Mouse (Mus musculus) lung, postnatal 25 days (tissue): ENCODE results near the gene Tcl1.
"Not testable (repeated sequence)": the region's sequence is repeated elsewhere in the genome, so short reads cannot be mapped to it uniquely, and the experiment has no call there.

Source experiments
- DNase-seq: peaks from one replicate; pipeline ENCODE4 v3.0.0; 2022; ENCODE audit warnings: low spot score

Tcl1 gene

DNA sequence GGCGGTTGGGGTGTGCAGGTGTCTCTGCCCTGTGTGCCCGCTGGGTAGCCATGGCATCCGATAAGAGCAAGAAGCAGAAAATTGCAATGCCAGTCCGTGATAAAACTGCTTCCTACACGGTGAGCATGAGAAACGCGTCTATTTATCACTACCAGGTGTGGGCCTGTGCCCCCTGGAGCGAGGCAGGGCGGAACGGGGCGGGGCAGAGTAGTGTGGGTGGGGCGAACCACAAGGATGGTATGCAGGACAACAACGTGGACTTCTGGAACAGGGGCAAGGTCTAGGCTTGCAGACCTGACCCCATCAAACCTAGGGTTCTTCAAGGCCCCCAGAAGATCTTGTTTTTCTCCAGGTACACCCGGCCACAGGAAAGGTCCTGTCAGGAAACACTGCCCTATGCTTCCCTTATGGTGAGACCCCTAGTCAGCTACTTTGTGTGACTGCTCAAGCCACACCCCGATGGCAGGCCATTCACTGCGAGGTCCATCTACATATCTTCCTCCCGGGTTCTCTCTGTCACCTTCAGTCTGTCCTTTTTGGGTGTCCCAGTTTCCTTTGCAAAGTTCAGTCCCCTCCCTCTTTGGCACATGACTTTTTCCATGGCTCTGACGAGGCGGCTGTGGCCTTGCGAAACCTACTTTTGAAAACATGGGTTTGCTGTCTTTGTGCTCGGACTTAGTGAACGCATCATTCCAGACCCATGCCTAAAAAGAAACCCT lies at the start of gene Tcl1:
Gene Tcl1, minus strand, starts transcription at position 193 of the 719 bp plus-strand sequence.
- DNase-seq = no peak

DNA sequence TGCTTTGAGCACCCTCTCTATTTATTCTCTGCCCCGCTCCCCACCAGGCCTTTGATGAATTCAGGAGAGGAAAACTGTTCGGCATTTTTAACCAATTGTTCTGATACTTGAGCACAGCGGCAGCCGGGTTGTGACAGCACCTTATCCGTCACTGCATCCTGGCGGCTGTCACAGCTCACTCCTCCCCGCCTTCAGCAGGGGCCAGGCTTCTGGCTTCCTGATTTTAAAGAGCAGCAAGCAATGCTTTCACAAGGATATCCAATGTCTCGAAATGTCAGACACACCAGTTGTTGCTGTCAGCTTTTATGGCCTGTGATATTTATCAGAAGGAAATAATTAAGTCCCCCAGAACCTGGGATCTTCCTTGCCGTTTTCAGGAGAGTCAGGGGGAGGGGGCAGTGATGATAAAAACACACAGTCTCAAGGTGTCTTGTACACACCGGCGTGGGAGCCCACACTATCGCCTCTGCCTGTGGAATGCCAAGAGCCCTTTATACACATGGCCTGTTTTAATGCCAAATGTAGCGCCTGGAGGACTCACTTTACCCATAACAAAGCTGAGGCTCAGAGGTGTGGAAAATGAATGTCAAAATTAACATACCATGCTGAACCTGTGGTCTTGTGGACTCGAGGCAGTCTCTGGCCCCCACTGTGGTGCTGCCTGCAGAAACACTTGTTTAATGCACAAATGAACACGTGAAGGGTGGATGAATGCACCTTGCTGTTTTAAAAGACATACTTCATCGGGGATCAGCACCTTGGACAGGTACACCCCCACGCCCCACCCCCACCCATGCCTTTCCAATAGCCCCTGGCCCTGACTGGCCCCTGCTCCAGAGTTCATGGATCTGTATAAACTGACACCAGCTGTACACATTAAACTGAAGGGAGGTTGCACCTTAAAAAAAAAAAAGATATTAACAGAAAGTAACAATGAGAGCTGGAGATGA lies 48.7 kb upstream of the Tcl1 start:
- DNase-seq = no peak

GRCm38 (mm10) chr12:105267076-105267475 lies 44.5 kb upstream of the Tcl1 start:
- no peak for DNase-seq

DNA sequence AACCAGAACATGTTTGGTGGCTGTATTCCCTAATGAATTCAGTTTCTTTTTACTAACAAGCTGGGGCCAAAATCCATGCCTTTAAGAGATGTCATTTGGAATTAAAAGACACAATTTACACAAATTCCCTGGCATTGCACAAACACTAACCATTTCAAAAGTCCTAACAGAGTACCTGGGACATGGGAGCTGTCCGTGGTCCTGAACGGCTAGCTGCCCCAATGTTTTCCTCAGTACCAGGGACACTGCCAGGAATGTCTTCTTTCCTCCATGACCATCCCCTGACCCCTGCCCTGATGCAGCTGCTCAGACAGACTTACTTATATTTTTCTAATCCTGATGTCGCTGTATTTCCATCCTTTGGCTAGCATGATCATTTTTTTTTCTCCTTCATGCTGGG lies 43.5 kb upstream of the Tcl1 start:
- DNase-seq = no peak

GRCm38 (mm10) chr12:105259221-105259620 lies 36.6 kb upstream of the Tcl1 start:
- no peak for DNase-seq

DNA sequence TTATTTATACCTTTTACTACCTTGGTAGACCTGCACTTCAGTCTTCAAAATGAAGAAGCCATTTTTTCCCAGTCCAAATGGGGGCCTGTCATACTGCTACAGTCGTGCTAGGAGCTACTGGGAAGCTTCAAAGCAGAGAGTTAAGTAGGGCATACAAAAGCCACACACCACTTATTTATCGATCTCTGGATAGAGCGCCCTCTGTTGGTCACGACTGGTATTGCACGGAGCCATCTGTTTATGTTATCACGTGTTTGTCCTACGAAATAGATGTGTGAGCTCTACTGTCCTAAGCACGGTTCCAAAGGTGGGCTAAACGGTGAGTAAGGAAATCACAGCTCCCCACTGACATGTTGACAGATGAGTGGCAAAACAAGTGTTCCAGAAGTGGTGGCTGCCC lies 36.2 kb upstream of the Tcl1 start:
- no peak for DNase-seq

DNA sequence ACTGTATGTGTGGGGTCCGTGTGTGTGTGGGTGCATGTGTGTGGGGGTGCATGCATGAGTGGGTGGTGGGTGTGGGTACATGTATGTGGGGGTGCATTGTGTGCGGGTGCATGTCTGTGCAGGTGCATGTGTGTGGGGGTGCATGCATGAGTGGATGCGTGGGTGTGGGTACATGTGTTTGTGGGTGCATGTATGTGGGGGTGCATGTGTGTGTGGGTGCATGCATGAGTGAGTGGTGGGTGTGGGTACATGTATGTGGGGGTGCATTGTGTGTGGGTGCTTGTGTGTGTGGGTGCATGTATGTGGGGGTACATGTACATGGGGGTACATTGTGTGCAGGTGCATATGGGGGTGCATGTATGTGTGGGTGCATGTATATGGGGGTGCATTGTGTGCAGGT lies 31.2 kb upstream of the Tcl1 start:
- no peak for DNase-seq

DNA sequence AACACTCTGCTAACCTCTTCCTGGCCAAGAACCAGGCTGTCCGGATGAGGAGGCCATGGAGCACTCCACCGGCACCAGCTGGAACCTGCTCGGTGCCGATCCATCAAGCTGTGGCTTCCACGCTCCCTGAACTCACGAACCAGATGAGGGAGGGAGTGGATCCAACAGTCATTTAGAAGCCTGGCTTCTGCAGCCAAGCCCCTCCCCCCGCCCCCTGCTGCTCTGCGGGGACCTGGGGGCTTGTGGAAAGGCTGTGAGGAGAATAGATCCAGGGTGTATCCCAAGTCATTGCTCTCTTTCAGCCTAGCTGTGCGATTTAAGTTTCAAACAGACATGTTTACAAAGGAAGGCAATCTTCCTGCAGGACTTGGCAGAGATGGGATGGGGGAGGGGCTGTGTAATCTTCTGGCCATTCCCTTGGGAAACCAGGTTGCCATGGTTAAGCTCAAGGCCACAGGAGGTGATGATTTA lies 26.2 kb upstream of the Tcl1 start:
- DNase-seq = no peak

DNA sequence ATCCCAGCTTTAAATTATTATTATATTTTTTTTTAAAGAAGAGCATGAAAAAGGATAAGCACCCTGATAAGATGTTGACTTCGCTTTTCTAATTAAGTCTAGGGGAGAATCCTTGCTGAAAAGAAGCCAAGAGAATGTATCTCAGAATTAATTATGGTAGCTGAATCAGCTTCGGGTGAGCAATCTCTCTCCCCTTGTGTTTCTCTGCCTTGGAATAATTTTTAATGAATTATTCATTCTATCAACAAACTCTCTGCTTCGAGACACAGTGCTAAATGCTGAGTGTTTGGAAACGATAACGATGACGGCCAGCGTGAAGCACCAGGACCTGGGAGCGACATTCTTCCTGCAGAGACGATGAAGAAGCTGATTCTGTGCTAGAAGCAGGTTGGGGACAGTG lies 16.5 kb upstream of the Tcl1 start:
- DNase-seq = no peak

GRCm38 (mm10) chr12:105235091-105235490 lies 12.5 kb upstream of the Tcl1 start:
- no peak for DNase-seq

GRCm38 (mm10) chr12:105234362-105234761 lies 11.8 kb upstream of the Tcl1 start:
- no peak for DNase-seq

DNA sequence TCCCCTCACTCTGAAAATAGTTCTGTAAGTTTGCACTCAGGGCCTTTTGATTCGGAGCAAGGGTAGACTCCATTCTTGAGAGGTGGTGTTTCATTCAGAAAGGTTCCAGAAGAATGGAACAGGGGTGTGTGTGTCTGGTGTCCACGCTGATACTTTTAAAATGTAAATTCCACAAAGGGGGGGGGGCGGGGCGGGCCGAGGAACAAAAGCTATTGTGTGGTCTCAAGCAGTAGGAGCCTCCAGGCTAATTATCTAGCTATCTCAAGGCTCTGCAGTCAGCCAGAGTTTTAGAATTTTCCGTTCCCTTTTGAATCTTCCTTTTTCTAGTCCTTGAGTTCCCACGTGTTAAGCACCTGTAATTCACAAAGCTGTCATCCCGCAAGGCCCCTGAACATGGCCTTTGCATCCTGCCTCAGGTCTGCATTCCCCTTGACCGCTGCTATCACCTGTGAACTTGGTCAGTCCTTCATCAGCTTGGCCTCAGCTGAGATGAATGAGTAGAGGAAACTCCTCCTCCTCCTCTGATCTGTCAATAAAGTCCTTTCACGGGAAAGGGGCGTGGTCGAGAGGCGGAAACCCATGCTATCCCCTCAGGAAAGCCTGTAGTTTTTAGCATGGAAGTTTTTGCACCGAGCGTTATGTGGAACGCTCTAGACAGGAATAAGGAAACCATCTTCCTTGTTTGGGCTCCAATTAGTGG lies 2.2 kb upstream of the Tcl1 start:
- DNase-seq = no peak

DNA sequence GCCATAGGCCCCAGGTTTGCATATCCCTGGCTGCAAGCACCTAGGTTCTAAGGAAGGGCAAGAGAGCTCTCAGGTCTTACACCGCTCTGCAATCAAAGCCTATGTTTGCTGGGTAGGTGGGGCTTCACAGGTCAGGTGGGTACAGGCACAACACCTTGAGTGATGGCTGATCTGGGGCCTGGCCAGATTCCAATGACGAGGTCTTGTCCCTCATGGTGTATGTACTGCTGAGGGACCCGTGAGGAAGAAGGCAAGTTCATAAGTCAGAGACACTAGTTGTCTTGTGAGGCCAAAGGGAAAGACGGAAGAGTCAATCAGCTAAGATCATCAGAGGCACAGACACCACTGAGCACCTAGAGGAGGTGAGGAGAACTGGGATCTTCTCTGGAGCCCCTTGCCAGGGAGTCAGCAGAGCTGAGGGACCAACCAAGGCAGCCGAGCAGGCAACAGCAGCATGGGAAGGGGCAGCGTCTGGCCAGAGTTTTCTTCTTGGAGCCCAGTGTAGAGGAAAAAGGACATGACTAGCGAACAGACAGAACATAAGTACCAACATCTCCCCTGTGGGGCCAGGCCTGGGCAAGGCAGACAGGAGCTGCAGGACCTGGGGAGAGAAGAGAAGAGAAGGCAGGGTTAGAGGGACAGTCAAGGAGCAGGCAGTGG lies 5.4 kb downstream of the Tcl1 start:
- no peak for DNase-seq

DNA sequence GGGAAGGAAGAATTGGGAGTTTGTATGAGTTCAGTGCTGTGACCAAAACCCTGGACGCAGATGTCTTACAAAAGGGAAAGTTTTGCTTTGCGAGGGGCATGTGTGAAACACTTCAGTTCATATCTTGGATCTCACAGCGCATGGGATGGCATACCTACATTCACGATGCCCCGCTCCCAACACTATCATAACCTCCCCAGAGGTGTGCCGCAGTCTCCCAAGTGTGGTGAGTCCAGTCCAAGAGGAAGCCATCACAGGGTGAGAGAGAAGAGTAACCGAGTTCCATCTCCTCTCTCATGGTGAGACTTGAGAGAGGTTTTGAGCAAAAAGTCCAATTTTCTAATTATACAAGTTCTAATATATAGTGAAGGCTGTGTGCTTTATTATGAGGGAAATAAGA lies 13.4 kb downstream of the Tcl1 start:
- DNase-seq = no peak

- no peak for DNase-seq
Measured at GRCm38 (mm10) chr12:105208441-105208840, 14.2 kb downstream of the Tcl1 start.

- DNase-seq = no peak
Measured at GRCm38 (mm10) chr12:105207071-105207470, 15.5 kb downstream of the Tcl1 start.

DNA sequence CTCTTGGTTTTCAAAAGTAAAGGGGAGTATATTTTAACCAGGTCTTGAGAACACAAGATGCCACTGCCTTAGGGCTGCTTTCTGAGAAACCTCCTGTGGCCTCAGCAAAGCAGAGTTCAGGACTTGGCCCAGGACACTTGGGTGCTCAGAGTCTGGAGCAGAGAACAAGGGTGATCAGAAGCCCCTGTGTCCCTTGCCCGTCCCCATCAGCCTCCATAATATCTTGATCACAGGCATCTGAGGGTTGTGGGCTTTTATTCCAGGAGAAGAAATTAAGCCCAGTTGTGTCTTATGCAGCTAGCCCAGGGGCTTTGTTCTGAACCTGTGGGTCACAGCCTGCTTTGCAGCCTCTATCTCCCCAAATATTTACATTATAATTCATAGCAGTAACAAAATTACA lies 20.9 kb downstream of the Tcl1 start, which contains the start of gene Tcl1b4:
Gene Tcl1b4, plus strand, starts transcription at position 301 of the 400 bp plus-strand sequence.
- not testable (repeated sequence) for DNase-seq

- DNase-seq = not testable (repeated sequence)
Measured at GRCm38 (mm10) chr12:105199684-105200497, 22.7 kb downstream of the Tcl1 start.

DNA sequence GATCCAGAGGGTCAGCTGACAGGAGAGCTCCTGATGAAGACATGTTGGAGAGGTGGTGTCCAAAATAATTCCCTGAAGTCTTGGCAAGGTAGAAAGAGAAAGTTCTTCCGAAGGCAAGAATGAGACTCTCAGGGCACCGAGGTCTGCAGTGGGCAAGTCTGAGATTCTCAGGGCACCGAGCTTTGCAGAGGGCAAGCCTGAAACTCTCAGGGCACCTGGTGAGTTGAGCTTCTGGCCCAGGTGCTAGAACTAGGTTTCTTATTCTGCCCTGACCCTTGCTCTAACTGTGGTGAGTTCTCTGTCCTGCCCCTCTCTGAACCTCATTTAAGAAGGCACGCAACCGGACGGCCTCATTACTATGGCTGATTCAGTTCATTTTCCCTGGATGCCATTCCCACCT lies 31.9 kb downstream of the Tcl1 start, which contains the start of gene Tcl1b3:
Gene Tcl1b3, plus strand, starts transcription at position 301 of the 400 bp plus-strand sequence.
- not testable (repeated sequence) for DNase-seq

DNA sequence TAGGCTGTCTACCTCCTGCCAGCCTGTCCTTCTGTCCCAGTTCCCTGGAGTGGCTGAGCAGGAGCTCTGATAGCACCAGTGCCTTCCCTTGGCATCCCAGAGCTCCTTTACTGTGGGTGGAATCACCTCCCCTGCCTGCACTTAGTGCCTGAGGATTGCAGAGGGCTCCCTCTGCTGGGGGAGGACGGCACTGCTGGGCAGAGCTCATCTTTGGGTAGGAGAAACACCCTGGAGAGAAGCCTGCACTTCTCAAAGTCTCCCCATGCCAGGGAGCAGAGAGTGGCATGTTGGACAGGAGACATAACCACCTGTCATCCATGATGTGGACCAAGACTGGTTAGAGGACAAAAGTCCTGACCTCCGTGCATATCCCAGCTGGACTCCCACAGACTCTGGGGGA lies 33.6 kb downstream of the Tcl1 start:
- DNase-seq = not testable (repeated sequence)
